Mouse (Mus musculus): ENCODE data around the gene Tnfaip2.

GRCm38 (mm10) chr12:111413300-111413699, 29.0 kb upstream of the Tnfaip2 start:
- TF ChIP-seq GATA1 (IDR thresholded peaks at IDR 0.05; ENCODE audit: borderline replicate concordance, low read length) (no peak), FLI1 (IDR thresholded peaks at IDR 0.05; ENCODE audit: low read length) (no peak)
